Mouse (Mus musculus): ENCODE results near the gene Arhgef1. TPM values are rescaled to one million over a fixed set of nuclear protein-coding genes. Genes with fewer than 3 reads are reported as not detected.
A peak's percentile ranks its signal among the peaks of the same experiment; 100 is the strongest.

Gene Arhgef1
- polyA plus RNA-seq, 1 experiment from 2014 or later: 47.0 TPM

DNA sequence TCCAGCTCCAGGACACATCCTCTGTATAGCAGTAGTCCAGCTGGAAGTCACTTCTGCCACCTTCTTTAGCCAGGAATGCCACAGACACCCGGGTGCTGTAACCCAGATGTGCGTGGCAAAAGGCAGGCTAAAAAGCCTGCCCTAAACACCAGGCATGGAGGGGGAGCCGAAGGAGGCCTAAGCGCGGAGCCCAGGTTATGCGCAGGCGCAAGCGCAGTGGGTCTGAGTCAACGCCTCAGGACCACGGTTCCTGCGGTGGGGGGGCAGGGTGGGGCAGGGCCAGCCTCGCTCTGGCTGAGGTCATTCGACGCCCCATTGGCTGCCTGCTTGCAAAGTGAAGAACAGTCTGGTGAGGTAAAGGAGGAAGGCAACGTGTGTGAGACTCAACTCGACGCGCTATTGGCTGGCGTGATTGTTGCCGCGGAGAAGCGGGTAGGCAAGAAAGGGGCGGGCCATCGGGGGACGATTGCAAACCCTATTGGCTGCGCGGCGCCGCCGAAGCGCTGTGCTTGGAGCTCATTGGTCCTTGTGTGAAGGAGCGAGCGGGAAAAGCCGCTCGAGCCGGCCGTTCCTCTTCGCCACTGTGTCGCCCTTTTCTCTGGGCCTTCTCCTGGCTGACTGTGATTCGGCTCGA lies 33.1 kb upstream of the Arhgef1 start, which contains the start of the genes Lypd4 and Dmrtc2:
Gene Lypd4, minus strand, starts transcription at position 410 of the 634 bp plus-strand sequence.
Gene Dmrtc2, plus strand, starts transcription at position 526 of the 634 bp plus-strand sequence.
- H3K27ac ChIP-seq (ENCODE audit: low read depth, low read length): no peak within 1 kb of the TSS
- ATAC-seq: peak; percentile 50; the same call in 1 of the 2 replicates
- H3K9me3 ChIP-seq (ENCODE audit: control insufficient read depth, low read length): 0 out of 2 replicates have a peak, but pooled peaks cover 3% of the 10 kb centered on the region
- no peaks in the 10 kb centered on the region for H3K4me1 ChIP-seq (ENCODE audit: control insufficient read depth, insufficient read depth, low read depth, low read length)
- WGBS: 50% methylated on average over 35 of the region's 41 CpGs
- H3K4me2 ChIP-seq (ENCODE audit: low read length): peak within 1 kb of the TSS; percentile 25
- H3K4me3 ChIP-seq (ENCODE audit: low read length): no peak within 1 kb of the TSS
- H3K9ac ChIP-seq (ENCODE audit: low read depth, low read length): no peak within 1 kb of the TSS
- no peaks in the 10 kb centered on the region for H3K36me3 ChIP-seq (ENCODE audit: control insufficient read depth, insufficient read depth, low read length)
- H3K27me3 ChIP-seq (replicated peaks; ENCODE audit: control insufficient read depth, insufficient read depth, low read length): no peaks in the 10 kb centered on the region; the same call in 1 of the 2 replicates

DNA sequence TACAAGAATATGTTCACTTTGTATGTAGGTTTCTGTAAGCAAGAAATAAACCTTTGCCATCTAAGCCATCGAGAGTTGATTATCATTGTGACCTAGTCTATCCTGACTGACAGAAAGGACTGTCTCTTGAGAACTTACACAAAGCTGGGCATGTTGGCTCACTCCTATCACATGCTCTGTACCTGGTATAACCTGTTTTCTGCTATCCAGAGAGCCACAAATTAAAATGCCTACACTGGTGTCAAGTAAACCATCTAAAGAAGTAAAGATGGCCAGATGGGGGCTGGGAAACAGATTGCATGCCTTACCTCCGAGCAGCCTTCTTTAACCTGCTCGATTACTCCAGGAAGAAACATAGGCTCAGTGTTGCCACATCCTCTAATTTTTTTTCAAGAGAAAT lies 25.1 kb upstream of the Arhgef1 start:
- 85% methylated on average over 3 of the region's 3 CpGs for WGBS
- H3K27ac ChIP-seq (ENCODE audit: low read depth, low read length): no peak overlapping the region

DNA sequence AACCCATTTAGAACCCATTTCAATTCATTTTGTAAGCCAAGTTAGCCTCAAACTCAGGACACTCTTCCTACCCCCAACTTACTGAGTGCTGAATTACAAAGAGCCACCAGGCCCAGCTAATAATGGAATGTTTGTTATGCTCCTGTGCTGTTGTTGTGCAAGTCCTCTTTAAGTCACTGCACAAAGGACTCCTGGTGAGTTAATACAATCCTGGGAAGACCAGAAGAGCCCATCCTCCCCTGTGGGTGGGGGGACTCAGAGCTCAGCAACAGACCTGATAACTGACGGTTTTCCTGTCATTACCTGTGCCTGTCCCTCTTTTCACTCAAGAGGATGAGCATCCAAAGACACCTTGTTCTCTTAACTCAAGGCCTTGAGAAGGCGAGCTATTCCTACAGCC lies 23.1 kb upstream of the Arhgef1 start:
- Histone ChIP-seq H3K27me3 (replicated peaks; ENCODE audit: control insufficient read depth, insufficient read depth, low read length) (no peaks in the 10 kb centered on the region), H3K9me3 (ENCODE audit: control insufficient read depth, low read length) (no peaks in the 10 kb centered on the region), H3K9ac (ENCODE audit: low read depth, low read length) (no peak overlapping the region), H3K4me1 (ENCODE audit: control insufficient read depth, insufficient read depth, low read depth, low read length) (no peaks in the 10 kb centered on the region), H3K4me3 (ENCODE audit: low read length) (no peak overlapping the region), H3K4me2 (ENCODE audit: low read length) (no peak overlapping the region), H3K27ac (ENCODE audit: low read depth, low read length) (no peak overlapping the region), H3K36me3 (ENCODE audit: control insufficient read depth, insufficient read depth, low read length) (no peaks in the 10 kb centered on the region)
- WGBS: 5% methylated on average over 2 of the region's 2 CpGs
- no peak for ATAC-seq

More for the DNA sequence above, 25.1 kb upstream of the Arhgef1 start:
- no peak for ATAC-seq
- Histone ChIP-seq H3K9ac (ENCODE audit: low read depth, low read length) (no peak overlapping the region), H3K4me2 (ENCODE audit: low read length) (no peak overlapping the region), H3K9me3 (ENCODE audit: control insufficient read depth, low read length) (no peaks in the 10 kb centered on the region), H3K36me3 (ENCODE audit: control insufficient read depth, insufficient read depth, low read length) (no peaks in the 10 kb centered on the region), H3K4me1 (ENCODE audit: control insufficient read depth, insufficient read depth, low read depth, low read length) (no peaks in the 10 kb centered on the region), H3K27me3 (replicated peaks; ENCODE audit: control insufficient read depth, insufficient read depth, low read length) (no peaks in the 10 kb centered on the region), H3K4me3 (ENCODE audit: low read length) (no peak overlapping the region)

DNA sequence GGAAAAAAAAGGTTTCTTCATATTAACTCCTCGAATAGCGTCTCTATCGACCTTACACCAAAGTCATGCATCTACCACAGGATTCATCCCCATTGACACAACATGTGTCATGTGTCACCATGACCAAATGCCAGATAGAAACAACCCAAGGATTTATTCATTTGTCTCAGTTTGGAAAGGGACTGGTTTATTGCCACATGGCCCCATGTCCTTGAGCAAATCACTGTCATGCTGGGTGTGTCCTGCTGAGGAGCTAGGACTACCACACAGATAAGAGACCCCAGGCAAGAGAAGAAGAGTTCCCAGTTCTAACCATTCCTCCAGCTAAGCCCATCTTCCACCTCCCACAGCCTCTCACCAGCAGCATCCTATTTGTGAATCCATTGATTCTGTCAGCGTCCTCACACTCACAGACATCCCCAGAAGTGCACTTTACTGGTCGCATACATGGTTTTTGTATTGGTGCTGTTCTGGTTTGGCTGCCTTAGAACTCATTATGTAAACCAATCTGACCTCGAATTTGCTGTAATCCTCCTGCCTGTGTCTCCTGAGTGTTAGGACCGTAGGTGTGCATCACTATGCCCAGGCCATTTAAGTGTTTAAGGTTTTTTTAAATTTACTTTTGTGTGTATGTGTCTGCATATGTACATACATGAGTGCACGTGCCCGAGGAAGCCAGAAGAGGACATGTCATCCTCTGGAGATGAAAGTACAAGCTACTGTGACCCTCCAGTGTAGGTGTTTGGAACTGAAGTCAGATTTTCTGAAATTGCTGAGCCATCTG lies 20.1 kb upstream of the Arhgef1 start:
- no peaks in the 10 kb centered on the region for H3K9me3 ChIP-seq (ENCODE audit: control insufficient read depth, low read length)

DNA sequence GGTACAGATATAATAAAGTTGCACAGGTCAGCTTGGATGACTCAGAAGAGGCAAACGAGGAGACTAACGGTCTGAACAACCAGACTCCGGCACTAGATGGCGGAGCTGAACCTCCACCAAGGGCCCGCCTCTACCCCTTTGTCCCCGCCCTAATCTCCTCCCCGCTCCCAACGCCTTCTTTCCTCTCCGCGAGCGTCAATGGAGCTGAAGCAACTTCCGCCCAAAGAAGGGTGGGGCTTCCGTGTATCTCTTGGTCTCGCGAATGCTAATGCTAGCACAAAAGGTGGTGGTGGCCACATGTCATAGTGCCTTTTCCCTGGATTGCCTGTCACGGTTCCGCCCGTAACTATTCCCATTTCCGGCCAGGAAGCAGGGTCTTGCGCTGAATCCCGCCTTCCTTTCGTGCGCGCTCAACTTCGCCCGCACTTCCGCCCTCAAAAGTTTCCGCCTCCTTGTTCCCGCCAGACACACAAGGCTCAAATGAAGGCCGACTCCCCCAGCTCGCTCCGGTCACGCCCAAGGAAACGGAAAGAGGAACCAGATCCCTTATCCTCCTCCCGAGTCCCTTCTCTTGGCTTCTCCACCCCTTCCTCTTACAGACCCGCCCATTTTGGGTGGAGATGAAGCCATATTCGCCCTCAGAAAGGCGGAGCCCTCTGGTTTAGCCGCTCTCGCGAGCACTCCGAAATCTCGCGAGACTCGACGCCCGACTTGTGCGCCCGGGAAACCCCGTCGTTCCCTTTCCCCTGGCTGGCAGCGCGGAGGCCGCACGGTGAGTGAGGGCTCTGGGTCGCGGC lies 18.6 kb upstream of the Arhgef1 start, which contains the start of gene Rps19:
Gene Rps19, plus strand, starts transcription at position 476 of the 797 bp plus-strand sequence.
- ATAC-seq: peak; percentile 95
- Histone ChIP-seq H3K9me3 (ENCODE audit: control insufficient read depth, low read length) (no peaks in the 10 kb centered on the region), H3K27ac (ENCODE audit: low read depth, low read length) (peak within 1 kb of the TSS; percentile 88), H3K27me3 (replicated peaks; ENCODE audit: control insufficient read depth, insufficient read depth, low read length) (no peaks in the 10 kb centered on the region), H3K4me2 (ENCODE audit: low read length) (peak within 1 kb of the TSS; percentile 83), H3K36me3 (ENCODE audit: control insufficient read depth, insufficient read depth, low read length) (peaks cover 22% of the 10 kb centered on the region), H3K9ac (ENCODE audit: low read depth, low read length) (peak within 1 kb of the TSS; percentile 100), H3K4me1 (ENCODE audit: control insufficient read depth, insufficient read depth, low read depth, low read length) (peaks cover 21% of the 10 kb centered on the region), H3K4me3 (ENCODE audit: low read length) (peak within 1 kb of the TSS; percentile 97)
- WGBS: under 1% methylated on average over 56 of the region's 57 CpGs

More for the DNA sequence above, 20.1 kb upstream of the Arhgef1 start:
- H3K4me1 ChIP-seq (ENCODE audit: control insufficient read depth, insufficient read depth, low read depth, low read length): peaks cover 21% of the 10 kb centered on the region
- ATAC-seq: no peak
- no peak overlapping the region for H3K4me2 ChIP-seq (ENCODE audit: low read length)
- WGBS: 93% methylated on average over 9 of the region's 9 CpGs
- H3K4me3 ChIP-seq (ENCODE audit: low read length): no peak overlapping the region
- H3K36me3 ChIP-seq (ENCODE audit: control insufficient read depth, insufficient read depth, low read length): peaks cover 10% of the 10 kb centered on the region
- no peak overlapping the region for H3K27ac ChIP-seq (ENCODE audit: low read depth, low read length)
- H3K9ac ChIP-seq (ENCODE audit: low read depth, low read length): no peak overlapping the region
- no peaks in the 10 kb centered on the region for H3K27me3 ChIP-seq (replicated peaks; ENCODE audit: control insufficient read depth, insufficient read depth, low read length)

DNA sequence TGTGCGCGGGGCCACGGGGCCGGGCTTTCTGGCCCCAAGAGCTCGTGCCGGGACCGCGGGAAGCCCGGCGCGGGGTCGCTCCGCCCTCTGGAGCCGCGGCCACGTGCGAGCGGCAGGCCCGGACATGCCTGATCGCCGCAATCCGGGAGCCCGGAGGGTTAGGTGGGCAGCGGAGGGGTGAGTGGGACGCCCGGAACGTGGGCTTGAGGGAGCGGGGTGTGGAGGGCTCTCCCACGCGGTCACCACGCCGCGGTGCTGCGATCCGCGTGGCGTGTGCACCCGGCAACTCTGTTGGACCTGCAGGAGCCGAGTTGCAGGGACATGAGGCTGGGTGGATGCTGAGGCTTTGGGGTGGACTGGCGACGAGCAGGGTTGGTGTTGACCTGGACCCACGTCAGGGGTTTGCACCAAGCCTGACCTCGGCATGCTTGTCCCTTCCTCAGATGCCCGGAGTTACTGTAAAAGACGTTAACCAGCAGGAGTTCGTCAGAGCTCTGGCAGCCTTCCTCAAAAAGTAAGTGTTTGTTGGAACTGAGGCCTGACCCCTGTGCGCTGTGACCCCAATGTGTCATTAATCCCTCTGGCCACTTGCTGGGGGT lies 17.9 kb upstream of the Arhgef1 start:
- peak; percentile 0; the same call in 1 of the 2 replicates for ATAC-seq
- Histone ChIP-seq H3K9me3 (ENCODE audit: control insufficient read depth, low read length) (no peaks in the 10 kb centered on the region), H3K4me1 (ENCODE audit: control insufficient read depth, insufficient read depth, low read depth, low read length) (peaks cover 21% of the 10 kb centered on the region), H3K4me2 (ENCODE audit: low read length) (peak overlapping the region; percentile 83), H3K27ac (ENCODE audit: low read depth, low read length) (peak overlapping the region; percentile 88), H3K27me3 (replicated peaks; ENCODE audit: control insufficient read depth, insufficient read depth, low read length) (no peaks in the 10 kb centered on the region), H3K36me3 (ENCODE audit: control insufficient read depth, insufficient read depth, low read length) (peaks cover 29% of the 10 kb centered on the region), H3K9ac (ENCODE audit: low read depth, low read length) (peak overlapping the region; percentile 100), H3K4me3 (ENCODE audit: low read length) (peak overlapping the region; percentile 97)
- WGBS: under 1% methylated on average over 45 of the region's 47 CpGs

DNA sequence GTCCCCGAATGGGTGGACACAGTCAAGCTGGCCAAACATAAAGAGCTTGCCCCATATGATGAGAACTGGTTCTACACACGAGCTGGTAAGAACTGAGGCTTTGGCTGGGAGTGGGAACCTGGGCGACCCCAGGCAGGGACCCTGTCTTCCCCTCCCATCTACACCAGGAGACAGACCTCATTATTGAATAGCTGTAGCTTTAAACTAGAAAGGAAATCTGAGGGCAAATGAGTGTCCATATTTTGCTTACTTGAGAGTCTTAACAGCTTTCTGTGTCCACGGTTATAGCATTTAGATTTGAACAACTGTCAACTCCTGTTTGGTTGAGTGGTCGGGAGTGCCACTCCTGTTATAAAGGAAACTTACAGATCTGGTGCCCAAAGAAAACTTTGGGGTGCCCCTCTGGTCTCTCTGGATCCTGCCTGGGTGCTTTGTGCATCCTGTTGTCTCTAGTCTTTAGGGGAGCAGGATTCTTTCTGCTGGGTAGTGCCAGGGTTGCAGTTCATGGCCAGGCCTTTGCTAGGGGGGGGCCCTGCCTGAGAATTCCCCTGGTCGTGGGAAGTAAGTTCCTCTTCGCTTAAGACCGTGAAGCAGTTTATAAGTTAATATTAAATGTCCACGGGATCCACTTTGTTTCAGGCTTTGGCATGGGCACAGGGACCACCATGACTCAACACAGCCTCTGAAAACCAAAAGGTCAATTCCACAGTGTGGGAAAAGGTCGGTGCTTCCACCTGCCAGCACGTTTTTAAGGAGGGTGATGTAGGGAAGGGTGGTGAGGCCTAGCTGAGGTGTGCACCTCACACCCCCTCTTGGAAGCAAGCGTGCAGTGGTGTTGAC lies 17.0 kb upstream of the Arhgef1 start:
- H3K36me3 ChIP-seq (ENCODE audit: control insufficient read depth, insufficient read depth, low read length): peaks cover 35% of the 10 kb centered on the region
- peak overlapping the region; percentile 97 for H3K4me3 ChIP-seq (ENCODE audit: low read length)
- WGBS: 45% methylated on average over 12 of the region's 12 CpGs
- no peaks in the 10 kb centered on the region for H3K9me3 ChIP-seq (ENCODE audit: control insufficient read depth, low read length)
- no peak overlapping the region for H3K27ac ChIP-seq (ENCODE audit: low read depth, low read length)
- H3K9ac ChIP-seq (ENCODE audit: low read depth, low read length): peak overlapping the region; percentile 100
- H3K4me1 ChIP-seq (ENCODE audit: control insufficient read depth, insufficient read depth, low read depth, low read length): peaks cover 21% of the 10 kb centered on the region
- no peak for ATAC-seq
- H3K4me2 ChIP-seq (ENCODE audit: low read length): peak overlapping the region; percentile 83
- no peaks in the 10 kb centered on the region for H3K27me3 ChIP-seq (replicated peaks; ENCODE audit: control insufficient read depth, insufficient read depth, low read length)

DNA sequence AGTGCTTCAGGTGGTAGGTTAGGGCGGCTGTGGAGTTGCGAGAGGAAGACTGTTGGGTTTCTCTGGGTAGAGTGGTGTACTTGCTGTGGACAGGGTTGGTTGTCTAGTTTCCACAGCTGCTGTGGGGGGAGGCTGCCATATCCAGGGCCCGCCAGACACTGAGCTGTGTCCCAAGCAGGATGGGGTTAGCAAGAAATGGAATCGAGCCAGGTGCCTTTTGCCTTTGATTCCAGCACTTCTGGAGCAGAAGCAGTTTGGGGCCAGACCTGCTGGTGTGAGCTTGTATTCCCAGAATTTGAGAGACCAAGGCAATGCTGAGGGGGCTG lies 16.4 kb upstream of the Arhgef1 start:
- Histone ChIP-seq H3K9ac (ENCODE audit: low read depth, low read length) (peak overlapping the region; percentile 100), H3K4me1 (ENCODE audit: control insufficient read depth, insufficient read depth, low read depth, low read length) (peaks cover 21% of the 10 kb centered on the region), H3K9me3 (ENCODE audit: control insufficient read depth, low read length) (no peaks in the 10 kb centered on the region), H3K27me3 (replicated peaks; ENCODE audit: control insufficient read depth, insufficient read depth, low read length) (no peaks in the 10 kb centered on the region), H3K4me2 (ENCODE audit: low read length) (peak overlapping the region; percentile 83), H3K4me3 (ENCODE audit: low read length) (no peak overlapping the region), H3K27ac (ENCODE audit: low read depth, low read length) (no peak overlapping the region), H3K36me3 (ENCODE audit: control insufficient read depth, insufficient read depth, low read length) (peaks cover 37% of the 10 kb centered on the region)
- WGBS: 64% methylated on average over 4 of the region's 4 CpGs
- no peak for ATAC-seq
